Mouse (Mus musculus) heart, embryonic 16.5 days (tissue): ENCODE measurements at regions not wholly inside any gene's neighbourhood (a gene's known extent, or its start where the extent isn't known, plus 50 kb on each side); places are given as distances from the start of the nearest gene placed in this dataset.

Experiments used
- ATAC-seq: fragments of 200-750 bp; cut with Nextera tagmentation; replicated peaks from 2 replicates; pipeline ENCODE4 v1.8.0; 2017; ENCODE audit warnings: moderate number of reproducible peaks; ENCODE audit not compliant: insufficient read depth, low FRiP score; ENCODE audit errors: extremely low read depth
- H3K27ac ChIP-seq: fragments of 300-500 bp; sonication (generic); 2 replicates; pipeline ENCODE4 v1.5.1; 2014; ENCODE audit warnings: mild to moderate bottlenecking, low read length, control low read depth, moderate library complexity
- H3K27me3 ChIP-seq: fragments of 300-500 bp; sonication (generic); 2 replicates; pipeline ENCODE4 v1.6.1; 2014; ENCODE audit warnings: low read length, mixed read lengths; ENCODE audit not compliant: control insufficient read depth, insufficient read depth
- H3K36me3 ChIP-seq: fragments of 300-500 bp; sonication (generic); 2 replicates; pipeline ENCODE4 v1.6.1; 2014; ENCODE audit not compliant: control insufficient read depth, insufficient read depth
- H3K4me1 ChIP-seq: fragments of 300-500 bp; sonication (generic); 2 replicates; pipeline ENCODE4 v1.6.1; 2014; ENCODE audit warnings: low read length, mixed read lengths; ENCODE audit not compliant: control insufficient read depth, insufficient read depth
- H3K4me2 ChIP-seq: fragments of 300-500 bp; sonication (generic); 2 replicates; pipeline ENCODE4 v1.6.1; 2014; ENCODE audit warnings: low read depth, mild to moderate bottlenecking, control low read depth, low read length
- H3K4me3 ChIP-seq: fragments of 300-500 bp; sonication (generic); 2 replicates; pipeline ENCODE4 v1.5.1; 2014; ENCODE audit warnings: mild to moderate bottlenecking, control low read depth, low read length
- H3K9ac ChIP-seq: fragments of 300-500 bp; sonication (generic); 2 replicates; pipeline ENCODE4 v1.6.1; 2014; ENCODE audit warnings: low read length, control low read depth
- H3K9me3 ChIP-seq: fragments of 300-500 bp; sonication (generic); replicated peaks from 2 replicates; pipeline ENCODE4 v1.6.1; 2016; ENCODE audit warnings: low read length; ENCODE audit not compliant: control insufficient read depth
- WGBS: fragments of 180-500 bp; shearing (Covaris S2); extraction: QIAGEN DNeasy Blood & Tissue Kit; methylation state at CpG from one replicate; pipeline ENCODE4 v1.1.7; 2014; 5-methylcytosine and 5-hydroxymethylcytosine counted together

DNA sequence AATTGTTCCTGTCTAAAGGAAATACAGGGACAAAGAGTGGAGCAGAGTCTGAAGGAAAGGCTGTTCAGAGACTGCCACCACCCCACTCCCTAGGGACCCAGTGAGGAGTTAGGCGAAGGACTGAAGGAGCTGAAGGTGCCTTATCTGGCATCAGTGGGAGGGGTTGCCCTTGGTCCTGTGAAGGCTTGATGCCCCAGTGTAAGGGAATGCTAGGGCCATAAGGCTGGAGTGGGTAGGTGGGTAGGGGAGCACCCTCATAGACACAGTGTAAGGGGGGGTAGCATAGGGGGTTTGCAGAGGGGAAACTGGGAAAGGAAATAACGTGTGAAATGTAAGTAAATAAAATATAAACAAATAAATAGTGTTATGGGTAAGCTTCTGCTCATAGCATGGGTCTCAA is 420.7 kb downstream of the Lrriq3 start:
- WGBS, result 70% methylated on average over 2 of the region's 2 CpGs
- Histone ChIP-seq H3K9me3 (no peaks in the 10 kb centered on the region), H3K9ac (no peak overlapping the region), H3K4me3 (no peak overlapping the region), H3K27me3 (no peaks in the 10 kb centered on the region), H3K36me3 (no peaks in the 10 kb centered on the region), H3K4me1 (no peaks in the 10 kb centered on the region), H3K4me2 (no peak overlapping the region), H3K27ac (no peak overlapping the region)
- ATAC-seq, result no peak

DNA sequence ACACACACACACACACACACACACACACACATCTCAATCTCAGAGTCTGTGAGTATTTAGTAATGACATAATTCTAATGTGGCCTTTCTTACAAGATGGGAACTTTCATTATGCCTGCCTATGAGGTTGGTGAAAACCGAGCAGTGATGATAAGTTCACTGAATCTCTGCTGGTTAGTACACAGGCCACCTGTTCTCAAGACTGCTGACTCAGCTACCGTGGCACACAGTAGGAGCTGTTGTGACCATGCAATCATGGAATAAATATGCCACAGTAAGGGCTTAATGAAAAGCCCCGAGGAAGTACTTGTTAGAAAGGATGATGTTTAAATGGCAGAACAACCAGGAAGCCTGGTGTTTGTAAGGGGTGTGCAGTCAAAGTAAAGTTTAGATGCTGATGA is 436.1 kb downstream of the Lrriq3 start:
- no peak overlapping the region for H3K9ac ChIP-seq
- no peaks in the 10 kb centered on the region for H3K27me3 ChIP-seq
- no peak overlapping the region for H3K4me2 ChIP-seq
- no peaks in the 10 kb centered on the region for H3K9me3 ChIP-seq
- no peak for ATAC-seq
- H3K4me3 ChIP-seq, result no peak overlapping the region
- 57% methylated on average over 3 of the region's 3 CpGs for WGBS
- H3K27ac ChIP-seq, result no peak overlapping the region
- H3K36me3 ChIP-seq, result no peaks in the 10 kb centered on the region
- H3K4me1 ChIP-seq, result no peaks in the 10 kb centered on the region

DNA sequence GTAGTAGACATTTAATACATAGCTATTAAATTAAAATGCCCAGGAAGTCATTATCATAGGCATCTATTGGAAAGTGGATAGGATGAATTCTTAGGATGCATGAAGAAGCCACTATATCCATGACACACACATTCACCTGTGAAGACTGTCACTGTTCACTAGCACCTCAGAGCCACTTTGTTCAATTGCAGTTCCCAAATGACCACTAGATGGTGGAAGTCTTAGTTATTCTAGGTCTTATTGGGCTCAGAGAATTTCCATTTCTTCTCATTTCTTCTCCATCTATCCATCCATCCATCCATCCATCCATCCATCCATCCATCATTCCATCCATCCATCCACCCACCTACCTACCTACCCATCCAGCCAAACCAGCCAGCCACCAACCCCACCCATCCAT is 437.6 kb downstream of the Lrriq3 start:
- no peak for ATAC-seq
- Histone ChIP-seq H3K9ac (no peak overlapping the region), H3K27me3 (no peaks in the 10 kb centered on the region), H3K4me1 (no peaks in the 10 kb centered on the region), H3K36me3 (no peaks in the 10 kb centered on the region), H3K4me3 (no peak overlapping the region), H3K9me3 (no peaks in the 10 kb centered on the region), H3K27ac (no peak overlapping the region), H3K4me2 (no peak overlapping the region)

DNA sequence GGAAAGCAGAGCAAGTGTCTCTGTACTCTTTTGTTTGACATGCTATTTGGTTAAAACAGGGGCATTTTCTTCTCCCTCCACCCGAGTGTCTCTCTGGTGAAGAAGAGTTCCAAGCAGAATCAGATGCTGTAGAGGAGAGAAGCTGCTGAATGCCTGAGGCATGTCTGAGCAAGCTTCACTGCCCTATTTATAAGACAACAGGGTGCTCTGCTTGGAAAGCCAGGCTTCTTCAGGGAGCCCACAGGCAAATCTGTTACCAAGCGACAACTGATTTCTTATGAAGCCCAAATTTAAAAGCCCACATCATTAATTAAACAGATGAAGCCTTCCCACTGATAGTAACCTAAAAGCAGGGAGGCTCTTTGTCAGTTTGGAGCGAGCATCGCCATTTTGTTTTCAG is 438.8 kb downstream of the Lrriq3 start:
- no peak for ATAC-seq
- WGBS, result 76% methylated on average over 4 of the region's 4 CpGs
- no peaks in the 10 kb centered on the region for H3K9me3 ChIP-seq
- no peaks in the 10 kb centered on the region for H3K27me3 ChIP-seq
- no peaks in the 10 kb centered on the region for H3K4me1 ChIP-seq
- H3K4me2 ChIP-seq, result no peak overlapping the region
- H3K36me3 ChIP-seq, result no peaks in the 10 kb centered on the region
- no peak overlapping the region for H3K4me3 ChIP-seq
- H3K27ac ChIP-seq, result no peak overlapping the region
- no peak overlapping the region for H3K9ac ChIP-seq

DNA sequence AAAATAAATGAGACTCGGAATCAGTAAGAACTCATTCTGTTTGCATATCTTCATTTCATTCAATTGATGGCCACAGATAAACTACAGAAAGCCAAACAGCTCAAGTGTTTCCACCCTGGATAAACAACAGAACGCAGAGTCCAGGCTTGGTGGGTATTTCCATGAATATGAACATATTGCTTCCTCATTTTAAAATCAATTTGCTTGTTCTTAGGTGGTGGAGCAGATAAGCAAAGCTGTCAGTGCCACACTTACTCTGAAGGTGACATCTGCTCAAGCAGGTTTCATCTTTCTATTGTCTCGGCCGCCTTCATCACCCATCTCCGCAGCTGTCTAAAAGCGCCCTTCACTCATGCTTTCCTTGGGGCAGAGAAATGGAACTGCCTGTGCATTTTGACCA is 455.0 kb downstream of the Lrriq3 start:
- ATAC-seq, result no peak
- Histone ChIP-seq H3K4me3 (no peak overlapping the region), H3K9me3 (no peaks in the 10 kb centered on the region), H3K27me3 (no peaks in the 10 kb centered on the region), H3K36me3 (no peaks in the 10 kb centered on the region), H3K4me1 (no peaks in the 10 kb centered on the region), H3K9ac (no peak overlapping the region), H3K4me2 (no peak overlapping the region), H3K27ac (no peak overlapping the region)
- 81% methylated on average over 6 of the region's 6 CpGs for WGBS

DNA sequence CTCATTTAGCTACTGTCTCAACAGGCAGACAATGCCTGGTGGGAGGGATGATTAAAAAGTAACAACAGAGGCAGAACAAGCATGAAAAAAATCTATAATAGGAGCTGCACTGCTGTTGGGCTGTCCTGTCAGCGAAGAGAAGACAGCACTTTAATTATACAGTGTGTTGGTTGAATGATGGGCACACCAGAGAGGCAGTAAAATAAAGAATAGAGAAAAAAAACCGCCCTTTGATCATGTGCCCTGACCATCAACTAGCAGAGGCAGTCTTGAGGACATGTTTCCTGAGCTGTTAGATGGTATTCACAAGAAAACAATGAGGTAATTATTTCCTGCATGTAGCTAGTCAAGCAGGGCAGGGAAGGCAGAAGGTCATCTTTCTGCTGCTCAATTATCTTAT is 483.9 kb downstream of the Lrriq3 start:
- no peaks in the 10 kb centered on the region for H3K36me3 ChIP-seq

DNA sequence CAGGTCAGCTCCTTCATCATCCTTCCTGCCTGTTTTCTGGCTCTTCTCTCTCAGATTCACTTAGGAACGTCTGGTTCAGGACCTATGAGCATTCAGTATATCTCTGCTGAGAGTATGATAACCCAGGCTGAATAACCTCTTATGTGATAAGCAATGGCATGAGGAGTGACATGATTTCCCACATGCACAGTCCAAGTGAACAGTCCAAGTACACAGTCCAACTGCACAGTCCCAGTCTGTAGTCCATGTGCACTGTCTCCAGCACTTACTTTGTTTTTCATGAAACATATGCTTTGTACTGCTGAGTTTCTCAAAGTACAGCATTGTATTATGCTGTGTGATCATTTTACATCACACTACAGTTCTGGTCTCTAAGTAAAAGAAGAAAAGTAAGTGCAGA is 510.8 kb downstream of the Lrriq3 start:
- Histone ChIP-seq H3K36me3 (no peaks in the 10 kb centered on the region), H3K4me2 (no peak overlapping the region), H3K4me3 (no peak overlapping the region), H3K27me3 (no peaks in the 10 kb centered on the region), H3K9me3 (no peaks in the 10 kb centered on the region), H3K9ac (no peak overlapping the region), H3K27ac (no peak overlapping the region), H3K4me1 (no peaks in the 10 kb centered on the region)
- 20% methylated on average over 1 of the region's 1 CpGs for WGBS
- no peak for ATAC-seq

More for the DNA sequence above, 483.9 kb downstream of the Lrriq3 start:
- WGBS, result 46% methylated on average over 2 of the region's 2 CpGs
- Histone ChIP-seq H3K9me3 (no peaks in the 10 kb centered on the region), H3K27me3 (no peaks in the 10 kb centered on the region), H3K4me3 (no peak overlapping the region), H3K9ac (no peak overlapping the region), H3K4me1 (no peaks in the 10 kb centered on the region), H3K4me2 (no peak overlapping the region), H3K27ac (no peak overlapping the region)
- no peak for ATAC-seq
